Mouse (Mus musculus) kidney, adult 9 months (tissue): ENCODE data around the gene Hist2h2aa2.

Experiments used
- DNase-seq: peaks from one replicate; pipeline ENCODE4 v3.0.0; 2022

Gene Hist2h2aa2

GRCm38 (mm10) chr3:96195616-96196313, 44.3 kb downstream of the Hist2h2aa2 start:
- DNase-seq, result no peak

GRCm38 (mm10) chr3:96194966-96195365, 45.1 kb downstream of the Hist2h2aa2 start:
- DNase-seq, result no peak

GRCm38 (mm10) chr3:96192977-96193376, 47.1 kb downstream of the Hist2h2aa2 start:
- no peak for DNase-seq
